Mouse (Mus musculus) stomach, postnatal 0 days (tissue): ENCODE results near the gene Fut1. TPM values are rescaled to one million over a fixed set of nuclear protein-coding genes. Genes with fewer than 3 reads are reported as not detected.
"Not testable (repeated sequence)": the region's sequence is repeated elsewhere in the genome, so short reads cannot be mapped to it uniquely, and the experiment has no call there.

Experiments
- ATAC-seq: fragments of 200-750 bp; cut with Nextera tagmentation; 2 replicates; pipeline ENCODE4 v1.8.0; 2017; ENCODE audit not compliant: low FRiP score, low TSS enrichment
- DNase-seq: peaks from one replicate; pipeline ENCODE4 v3.0.0-alpha.2; 2016; ENCODE audit warnings: low spot score
- H3K27ac ChIP-seq: fragments of 300-500 bp; sonication (generic); replicated peaks from 2 replicates; pipeline ENCODE4 v1.5.1; 2014; ENCODE audit warnings: mild to moderate bottlenecking, control low read depth
- H3K27me3 ChIP-seq: fragments of 300-500 bp; sonication (generic); 2 replicates; pipeline ENCODE4 v1.6.1; 2014; ENCODE audit warnings: low read length; ENCODE audit not compliant: control insufficient read depth, insufficient read depth
- H3K36me3 ChIP-seq: fragments of 300-500 bp; sonication (generic); 2 replicates; pipeline ENCODE4 v1.6.1; 2014; ENCODE audit warnings: low read length, mixed read lengths; ENCODE audit not compliant: control insufficient read depth, insufficient read depth
- H3K4me1 ChIP-seq: fragments of 300-500 bp; sonication (generic); replicated peaks from 2 replicates; pipeline ENCODE4 v1.6.1; 2014; ENCODE audit warnings: antibody characterized with exemption; ENCODE audit not compliant: control insufficient read depth, insufficient read depth
- H3K4me2 ChIP-seq: fragments of 300-500 bp; sonication (generic); replicated peaks from 2 replicates; pipeline ENCODE4 v1.6.1; 2014; ENCODE audit warnings: low read depth, mild to moderate bottlenecking, control low read depth, moderate library complexity
- H3K4me3 ChIP-seq: fragments of 300-500 bp; sonication (generic); 2 replicates; pipeline ENCODE4 v1.5.1; 2014; ENCODE audit warnings: low read depth, low read length, control low read depth
- H3K9ac ChIP-seq: fragments of 300-500 bp; sonication (generic); 2 replicates; pipeline ENCODE4 v1.6.1; 2014; ENCODE audit warnings: mild to moderate bottlenecking, low read length, control low read depth, mixed read lengths
- H3K9me3 ChIP-seq: fragments of 300-500 bp; sonication (generic); 2 replicates; pipeline ENCODE4 v1.6.1; 2016; ENCODE audit warnings: low read length; ENCODE audit not compliant: control insufficient read depth
- CTCF ChIP-seq: IDR thresholded peaks from 2 replicates; pipeline ENCODE4 v1.5.1; 2016; ENCODE audit warnings: antibody characterized with exemption, low read depth, mild to moderate bottlenecking, moderate library complexity
- EP300 ChIP-seq: optimal IDR thresholded peaks from 2 replicates; pipeline ENCODE3; 2016; ENCODE audit warnings: antibody characterized with exemption
- WGBS: fragments of 180-500 bp; shearing (Covaris S2); extraction: QIAGEN DNeasy Blood & Tissue Kit; methylation state at CpG from one replicate; pipeline ENCODE4 v1.1.7; 2014; 5-methylcytosine and 5-hydroxymethylcytosine counted together
- polyA plus RNA-seq: library from polyadenylated mRNA; unstranded; fragments of >200 nt; fragmentation: Nextera tagmentation; extraction: Ambion mirVana; gene quantifications from 2 replicates; pipeline ENCODE4 v1.2.1, GENCODE M21; 2015

The Fut1 gene
- polyA plus RNA-seq, 1 experiment from 2014 or later = 1.8 TPM

DNA sequence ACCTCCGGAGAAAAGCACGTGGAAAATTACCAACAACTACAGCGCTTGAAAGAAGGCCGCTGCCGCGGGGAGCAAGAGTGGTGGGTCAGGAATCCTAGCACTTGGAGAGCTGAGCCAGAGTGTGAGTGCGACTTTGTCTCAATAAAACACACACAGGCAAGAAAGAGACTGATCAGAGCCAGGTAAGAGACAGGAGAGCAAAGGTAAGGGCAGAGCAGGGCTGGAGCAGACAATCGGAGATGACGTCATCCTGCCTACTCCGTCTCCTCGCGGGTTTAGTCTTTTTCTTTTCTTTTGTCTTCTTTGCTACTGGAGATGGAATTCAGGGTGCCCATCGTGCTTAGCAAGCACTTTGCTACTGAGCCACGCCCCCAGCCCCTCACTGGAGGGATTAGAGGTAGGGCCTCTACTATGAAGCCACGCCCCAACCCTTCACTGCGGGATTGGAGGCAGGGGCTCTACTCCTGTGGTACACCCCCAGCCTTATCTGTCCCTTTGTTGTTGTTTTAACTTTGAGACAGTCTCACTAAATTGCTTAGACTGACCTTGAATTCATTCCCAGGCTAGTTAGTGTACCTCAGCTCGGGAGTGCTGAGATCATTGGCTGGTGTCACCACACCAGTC, 37.4 kb downstream of the Fut1 start:
- TF ChIP-seq EP300 (no peak), CTCF (no peak)
- ATAC-seq (peak; percentile 55), DNase-seq (no peak)
- Histone ChIP-seq H3K4me2 (0 out of 2 replicates have a peak overlapping the region, but pooled peaks have one; percentile 14), H3K36me3 (no peaks in the 10 kb centered on the region), H3K9ac (peak overlapping the region; percentile 27; the same call in 1 of the 2 replicates), H3K4me3 (no peak overlapping the region), H3K27ac (peak overlapping the region; percentile 69; the same call in 1 of the 2 replicates), H3K4me1 (0 out of 2 replicates have a peak, but pooled peaks cover 2% of the 10 kb centered on the region), H3K27me3 (no peaks in the 10 kb centered on the region), H3K9me3 (no peaks in the 10 kb centered on the region)
- WGBS = 28% methylated on average over 17 of the region's 17 CpGs

DNA sequence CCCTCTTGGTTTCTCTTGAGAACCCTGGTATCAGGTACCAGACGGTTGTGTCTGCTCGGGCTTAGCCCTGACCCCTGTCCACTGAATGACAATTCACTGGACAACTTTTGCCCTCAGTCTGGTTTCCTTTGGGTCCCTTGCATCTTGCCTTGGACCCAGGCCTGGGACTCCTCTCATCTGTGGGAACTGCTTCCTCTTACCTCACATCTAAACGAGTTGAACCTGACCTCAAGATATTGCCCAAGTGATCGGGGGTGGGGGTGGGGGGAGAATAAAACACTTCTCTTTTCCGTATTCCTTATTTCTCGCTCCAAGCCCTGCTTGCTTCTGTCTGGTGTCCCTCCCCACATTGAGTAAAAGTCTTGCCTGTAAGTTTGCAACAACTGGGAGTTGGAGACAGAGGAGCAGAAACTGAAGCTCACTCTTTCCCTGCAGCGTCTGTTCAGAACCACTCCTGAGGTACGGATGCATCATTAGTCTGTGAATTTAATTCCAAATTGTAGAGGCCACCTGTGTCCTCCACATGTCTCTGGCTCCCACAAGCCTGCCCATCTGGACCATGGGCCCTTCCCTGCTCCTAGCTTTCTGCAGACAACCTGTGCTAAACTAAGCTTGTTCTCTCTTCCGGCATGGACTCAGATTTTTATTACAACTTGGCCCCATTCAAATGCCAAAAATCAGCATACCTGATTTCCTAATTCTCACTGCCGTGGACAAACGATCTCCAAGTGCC, 43.8 kb downstream of the Fut1 start:
- 78% methylated on average over 11 of the region's 11 CpGs for WGBS

GRCm38 (mm10) chr7:45661702-45662101, 44.6 kb downstream of the Fut1 start:
- not testable (repeated sequence) for H3K4me2 ChIP-seq, H3K4me1 ChIP-seq, H3K9me3 ChIP-seq, H3K36me3 ChIP-seq, H3K27me3 ChIP-seq, H3K9ac ChIP-seq, H3K4me3 ChIP-seq, H3K27ac ChIP-seq, ATAC-seq, DNase-seq
- 89% methylated on average over 6 of the region's 6 CpGs for WGBS

More for the DNA sequence above, 43.8 kb downstream of the Fut1 start:
- ATAC-seq (no peak), DNase-seq (no peak)
- H3K27ac ChIP-seq = peak overlapping the region; percentile 56; the same call in 1 of the 2 replicates
- H3K4me2 ChIP-seq = no peak overlapping the region
- H3K9me3 ChIP-seq = no peaks in the 10 kb centered on the region
- no peaks in the 10 kb centered on the region for H3K27me3 ChIP-seq
- no peak overlapping the region for H3K4me3 ChIP-seq
- no peaks in the 10 kb centered on the region for H3K36me3 ChIP-seq
- H3K4me1 ChIP-seq = peaks cover 2% of the 10 kb centered on the region; the same call in 1 of the 2 replicates
- no peak for TF ChIP-seq CTCF
- TF ChIP-seq EP300 = no peak
- H3K9ac ChIP-seq = no peak overlapping the region

DNA sequence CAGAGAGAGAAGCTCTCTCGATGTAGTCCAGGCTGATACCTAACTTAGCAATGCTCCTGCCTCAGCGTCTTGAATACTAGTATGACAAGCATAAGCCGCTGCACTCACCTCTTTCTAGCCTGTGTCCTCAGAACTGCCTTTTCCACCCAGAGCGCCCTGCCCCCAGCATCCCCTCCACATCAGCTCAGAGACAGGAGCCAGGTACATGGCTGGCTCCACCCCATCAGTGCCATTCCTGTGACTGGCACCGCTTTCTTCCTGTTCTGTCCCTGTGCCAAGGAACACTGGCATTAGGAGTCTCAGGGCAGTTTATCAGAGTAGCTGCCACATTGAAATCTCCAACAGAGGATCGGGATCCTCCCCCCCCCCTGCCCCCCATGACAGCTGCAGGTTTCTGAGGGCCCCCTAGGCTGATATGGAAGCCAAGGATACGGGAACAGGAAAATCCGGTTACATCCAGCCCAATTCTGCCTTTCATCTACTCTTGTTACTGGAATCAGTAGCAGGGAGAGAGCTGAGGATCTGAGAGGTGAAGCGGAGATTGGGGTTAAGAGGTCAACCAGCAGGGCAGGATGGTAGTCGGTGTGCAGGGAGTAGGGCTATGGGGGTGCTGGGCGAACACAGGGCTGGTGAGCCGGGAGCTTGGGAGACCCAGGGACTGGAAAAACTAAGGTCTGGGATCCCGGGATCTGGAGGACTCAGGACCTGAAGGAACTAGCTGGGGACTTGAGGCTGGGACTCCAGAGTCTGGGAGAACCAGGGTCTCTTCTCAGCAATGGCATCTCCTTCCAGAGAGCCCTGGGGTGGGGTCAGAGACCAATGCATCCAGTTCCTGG, 48.4 kb downstream of the Fut1 start:
- Histone ChIP-seq H3K27me3 (no peaks in the 10 kb centered on the region), H3K27ac (peak overlapping the region; percentile 89), H3K36me3 (no peaks in the 10 kb centered on the region), H3K9me3 (no peaks in the 10 kb centered on the region), H3K9ac (peak overlapping the region; percentile 60), H3K4me2 (peak overlapping the region; percentile 45), H3K4me1 (peaks cover 2% of the 10 kb centered on the region; the same call in 1 of the 2 replicates), H3K4me3 (peak overlapping the region; percentile 37)
- 48% methylated on average over 13 of the region's 13 CpGs for WGBS
- TF ChIP-seq CTCF (no peak), EP300 (no peak)
- peak; percentile 60 for ATAC-seq
- peak; percentile 70 for DNase-seq

DNA sequence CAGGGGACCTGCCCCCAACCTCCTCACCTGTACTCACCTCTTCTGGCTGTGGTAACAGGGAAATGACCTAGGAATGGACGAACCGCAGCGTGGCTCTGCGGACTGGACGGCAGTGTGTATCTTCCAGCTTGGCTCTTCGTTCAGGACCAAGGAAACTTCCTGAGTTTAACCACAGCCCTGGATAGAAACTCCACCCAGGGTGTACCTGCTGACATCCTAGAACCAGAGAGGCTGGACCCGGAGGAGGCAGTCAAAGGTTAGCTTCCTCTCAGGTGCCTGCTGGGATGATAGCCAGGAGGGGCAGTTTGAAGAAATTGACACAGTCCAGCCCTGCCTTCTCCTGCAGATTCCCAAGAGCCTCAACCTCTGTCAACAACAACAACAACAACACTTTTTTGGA, 49.1 kb downstream of the Fut1 start, which contains the start of gene Fut2:
Gene Fut2, minus strand, starts transcription at position 234 of the 400 bp plus-strand sequence.
- peak within 1 kb of the TSS; percentile 60 for H3K9ac ChIP-seq
- no peaks in the 10 kb centered on the region for H3K36me3 ChIP-seq
- H3K4me3 ChIP-seq = peak within 1 kb of the TSS; percentile 37
- H3K9me3 ChIP-seq = no peaks in the 10 kb centered on the region
- ATAC-seq = peak; percentile 71
- peak; percentile 62 for DNase-seq
- 73% methylated on average over 7 of the region's 7 CpGs for WGBS
- peaks cover 2% of the 10 kb centered on the region; the same call in 1 of the 2 replicates for H3K4me1 ChIP-seq
- peak within 1 kb of the TSS; percentile 45 for H3K4me2 ChIP-seq
- no peaks in the 10 kb centered on the region for H3K27me3 ChIP-seq
- peak within 1 kb of the TSS; percentile 89 for H3K27ac ChIP-seq
- TF ChIP-seq CTCF (no peak), EP300 (no peak)
